Comparison of ENCODE assay signal across 23 mouse cellular contexts in genomic region chr10:86336506-86336905, GRCm38 (mm10). TPM values are rescaled to one million over a fixed set of nuclear protein-coding genes. Genes with fewer than 3 reads are reported as not detected.
DNase-seq lines count a peak whose midpoint lies in the region; ATAC-seq and TF ChIP-seq lines count a peak whose summit lies in the region.
"Had no signal": no experiment of that assay in that cellular context is flagged by ENCODE, and none has a peak within 500 bp of the region (broad histone marks: within the 10 kb centered on the region; RNA-seq: fewer than 3 reads in every experiment).

No protein-coding gene starts in this region.

- H3K36me3 ChIP-seq in heart, embryonic 16.5 days (ENCODE audit: control insufficient read depth, insufficient read depth), result no peaks in the 10 kb centered on the region
- no peaks in the 10 kb centered on the region for H3K36me3 ChIP-seq in heart, embryonic 12.5 days
- no peaks in the 10 kb centered on the region for H3K36me3 ChIP-seq in limb, embryonic 14.5 days (ENCODE audit: control insufficient read depth, insufficient read depth, low read length)
- H3K36me3 ChIP-seq: embryonic facial prominence, embryonic 13.5 days; forebrain, embryonic 10.5 days; hindbrain, embryonic 12.5 days; neural tube, embryonic 15.5 days had no signal

- no peak overlapping the region for H3K4me3 ChIP-seq in heart, embryonic 16.5 days (ENCODE audit: low read length)
- H3K4me3 ChIP-seq in heart, embryonic 12.5 days, result no peak overlapping the region
- no peak overlapping the region for H3K4me3 ChIP-seq in limb, embryonic 14.5 days (replicated peaks; ENCODE audit: low read length)
- H3K4me3 ChIP-seq: embryonic facial prominence, embryonic 13.5 days; forebrain, embryonic 10.5 days; hindbrain, embryonic 12.5 days; left cerebral cortex, adult 2 months; neural tube, embryonic 15.5 days had no signal

- 0 out of 2 replicates have a peak overlapping the region, but pooled peaks have one; percentile 4 for H3K27ac ChIP-seq in heart, embryonic 16.5 days (ENCODE audit: low read length)
- no peak overlapping the region for H3K27ac ChIP-seq in heart, embryonic 12.5 days (ENCODE audit: poor library complexity, severe bottlenecking)
- no peak overlapping the region for H3K27ac ChIP-seq in limb, embryonic 14.5 days (replicated peaks; ENCODE audit: low read depth, low read length)
- H3K27ac ChIP-seq: embryonic facial prominence, embryonic 13.5 days; forebrain, embryonic 10.5 days; hindbrain, embryonic 12.5 days; left cerebral cortex, adult 2 months; liver, embryonic 14.5 days; neural tube, embryonic 15.5 days had no signal

- H3K27me3 ChIP-seq in heart, embryonic 16.5 days (ENCODE audit: control insufficient read depth, insufficient read depth, low read length), result no peaks in the 10 kb centered on the region
- no peaks in the 10 kb centered on the region for H3K27me3 ChIP-seq in heart, embryonic 12.5 days (replicated peaks)
- no peaks in the 10 kb centered on the region for H3K27me3 ChIP-seq in limb, embryonic 14.5 days (ENCODE audit: control insufficient read depth, insufficient read depth, low read length)
- H3K27me3 ChIP-seq: embryonic facial prominence, embryonic 13.5 days; hindbrain, embryonic 12.5 days; neural tube, embryonic 15.5 days had no signal

- peaks cover 75% of the 10 kb centered on the region for H3K4me1 ChIP-seq in heart, embryonic 16.5 days (ENCODE audit: control insufficient read depth, insufficient read depth, low read length)
- H3K4me1 ChIP-seq in heart, embryonic 12.5 days (replicated peaks), result peaks cover 95% of the 10 kb centered on the region
- peaks cover 67% of the 10 kb centered on the region for H3K4me1 ChIP-seq in limb, embryonic 14.5 days (ENCODE audit: control insufficient read depth, insufficient read depth, low read length)

- 21% methylated on average over 1 of the region's 1 CpGs for WGBS in heart, embryonic 16.5 days
- WGBS in heart, embryonic 12.5 days, result 57% methylated on average over 1 of the region's 1 CpGs
- 53% methylated on average over 1 of the region's 1 CpGs for WGBS in limb, embryonic 14.5 days

- ATAC-seq in heart, embryonic 16.5 days (replicated peaks; ENCODE audit: extremely low read depth, insufficient read depth, low FRiP score), result no peak
- no peak for ATAC-seq in heart, embryonic 12.5 days (ENCODE audit: insufficient number of reproducible peaks, low FRiP score)
- no peak for ATAC-seq in limb, embryonic 14.5 days (ENCODE audit: low FRiP score, low read depth)
- ATAC-seq: forebrain, postnatal 0 days had no signal

- H3K4me2 ChIP-seq in heart, embryonic 16.5 days (ENCODE audit: low read depth, low read length), result no peak overlapping the region
- H3K4me2 ChIP-seq in heart, embryonic 12.5 days, result no peak overlapping the region
- H3K4me2 ChIP-seq in limb, embryonic 14.5 days (replicated peaks; ENCODE audit: low read depth, low read length, severe bottlenecking), result no peak overlapping the region
- H3K4me2 ChIP-seq: embryonic facial prominence, embryonic 13.5 days; hindbrain, embryonic 12.5 days; neural tube, embryonic 15.5 days had no signal

- no peaks in the 10 kb centered on the region for H3K9me3 ChIP-seq in heart, embryonic 16.5 days (replicated peaks; ENCODE audit: control insufficient read depth, low read length)
- H3K9me3 ChIP-seq in heart, embryonic 12.5 days (replicated peaks), result no peaks in the 10 kb centered on the region
- no peaks in the 10 kb centered on the region for H3K9me3 ChIP-seq in limb, embryonic 14.5 days (ENCODE audit: control insufficient read depth, low read length)
- H3K9me3 ChIP-seq: embryonic facial prominence, embryonic 13.5 days; forebrain, embryonic 10.5 days; G1E; hindbrain, embryonic 12.5 days; neural tube, embryonic 15.5 days had no signal

- peak; percentile 44 for DNase-seq in adrenal gland, postnatal 10 days
- DNase-seq in adrenal gland, adult 2 months, result no peak
- peak; percentile 32 for DNase-seq in lung, postnatal 10 days
- DNase-seq in lung, postnatal 25 days (ENCODE audit: low spot score), result no peak
- peak; percentile 13 for DNase-seq in limb, embryonic 14.5 days (ENCODE audit: low spot score)
- DNase-seq in embryo, embryonic 9.5 days (ENCODE audit: extremely low spot score), result no peak
- DNase-seq: cerebellum, adult 9-11 months; forebrain, postnatal 0 days; kidney, postnatal 10 days; left cerebral cortex, postnatal 4 days; midbrain, embryonic 14.5 days; right cerebral cortex, postnatal 14 days; spleen, adult 18-20 months; thymus, postnatal 4 days had no signal

- no peak for TF ChIP-seq POLR2A in limb, embryonic 14.5 days (IDR thresholded peaks at IDR 0.05; ENCODE audit: borderline replicate concordance, extremely low read depth, insufficient read depth, insufficient read length)

- no peak overlapping the region for H3K9ac ChIP-seq in heart, embryonic 16.5 days (ENCODE audit: low read length)
- H3K9ac ChIP-seq in heart, embryonic 12.5 days, result no peak overlapping the region
- H3K9ac ChIP-seq in limb, embryonic 14.5 days (ENCODE audit: low read depth, low read length, severe bottlenecking), result no peak overlapping the region
- H3K9ac ChIP-seq: embryonic facial prominence, embryonic 13.5 days; forebrain, postnatal 0 days; hindbrain, embryonic 12.5 days; liver, embryonic 14.5 days; neural tube, embryonic 15.5 days had no signal

RNA-seq across cellular contexts. Expression of gene Timp3, which starts 36.3 kb away (rescaled TPM):
- 100 to 1,000 TPM; 209 to 211 TPM for total RNA-seq in adrenal gland, postnatal 10 days (2021)
- 100 to 1,000 TPM; 424 to 599 TPM for total RNA-seq in adrenal gland, adult 2 months (2021)
- 590 and 604 TPM in 2 replicates for polyA plus RNA-seq in adrenal gland, adult 2 months (2012; rRNA removed)
- 90.5 and 91.7 TPM in 2 replicates for polyA plus RNA-seq in heart, embryonic 16.5 days (2015; fragmentation: Nextera tagmentation; extraction: Ambion mirVana)
- polyA plus RNA-seq in heart, embryonic 12.5 days (2016; fragmentation: Nextera tagmentation; extraction: Ambion mirVana), result 70.8 and 71.5 TPM in 2 replicates
- polyA plus RNA-seq in limb, embryonic 14.5 days (2012; rRNA removed), result 57.4 and 73.3 TPM in 2 replicates
- polyA plus RNA-seq in limb, embryonic 14.5 days (2014; fragmentation: Nextera tagmentation; extraction: Ambion mirVana), result 66.5 and 75.1 TPM in 2 replicates

Comparison
In these comparisons a context has a peak if more than half of its experiments do, and no peak if none do; other contexts are left out.
1. DNase-seq: peak in adrenal gland, postnatal 10 days (single experiment), lung, postnatal 10 days (single experiment) and limb, embryonic 14.5 days (single experiment); none in adrenal gland, adult 2 months (single experiment), lung, postnatal 25 days (single experiment) and embryo, embryonic 9.5 days (single experiment).